Mouse (Mus musculus): ENCODE measurements around the gene Shroom1. TPM values are rescaled to one million over a fixed set of nuclear protein-coding genes. Genes with fewer than 3 reads are reported as not detected.

Shroom1 gene
- total RNA-seq (2021) = under 1 TPM; 0.34 to 0.91 TPM
- polyA plus RNA-seq (2012; rRNA removed) = 0.53 and 0.80 TPM in 2 replicates
- long read RNA-seq, partial matches to known transcripts = 0 of 2 reads
- long read RNA-seq, other reads (novel, unspliced or antisense) = 0 of 2 reads

DNA sequence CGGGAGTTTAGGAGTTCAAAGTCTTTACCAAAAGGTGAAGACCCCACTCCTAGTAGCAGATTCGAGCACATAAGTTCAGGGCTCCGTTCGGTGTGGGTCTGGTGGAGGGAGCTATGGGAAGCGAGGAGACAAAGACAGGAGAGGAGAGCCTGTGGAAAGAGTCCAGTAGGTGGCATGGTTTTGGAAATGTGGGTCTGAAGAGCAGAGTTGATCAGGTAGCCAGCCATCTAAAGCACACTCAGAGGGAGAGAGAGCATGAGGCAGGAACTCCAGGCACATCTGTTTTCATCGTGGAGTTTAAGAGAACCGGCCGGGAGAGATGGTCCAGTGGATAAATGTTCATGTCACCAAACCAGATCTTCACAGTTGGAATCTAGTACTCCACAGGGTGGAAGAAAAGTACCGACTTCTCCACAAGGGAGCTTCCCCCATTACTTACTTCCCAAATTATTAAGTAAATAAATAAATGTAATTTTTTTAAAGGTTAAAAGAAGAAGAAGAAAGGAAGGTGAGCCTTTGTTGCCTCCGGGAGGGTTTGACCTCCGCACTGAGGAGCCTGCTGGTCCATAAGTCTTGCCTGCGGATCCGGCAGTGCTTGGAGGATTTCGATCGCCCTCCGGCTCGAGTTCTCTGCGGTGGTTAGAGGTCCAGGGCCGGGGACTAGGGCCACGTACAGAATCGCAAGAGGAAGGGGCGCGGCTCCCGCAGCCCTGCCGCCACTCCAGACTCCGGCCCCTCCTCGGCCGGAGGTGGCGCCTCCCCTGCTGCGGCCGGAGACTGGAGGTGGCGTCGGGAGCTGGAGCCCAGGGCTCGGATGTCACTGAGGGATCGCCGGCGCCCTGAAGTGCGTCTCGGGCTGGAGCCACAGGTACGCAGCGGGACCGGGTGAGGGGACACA, at the start of gene Shroom1, which contains the start of gene Gm10447:
Shroom1 (plus strand) TSS at position 732 of the 898 bp plus-strand sequence.
Gm10447 (minus strand) TSS at position 637 of the 898 bp plus-strand sequence.
- TF ChIP-seq EP300 (IDR thresholded peaks at IDR 0.05; ENCODE audit: insufficient read depth, low read depth, low read length) (no peak), POLR2A (IDR thresholded peaks at IDR 0.05; ENCODE audit: insufficient read depth, low read depth, low read length) (peak; percentile 32), CTCF (IDR thresholded peaks at IDR 0.05) (peak; percentile 70)
- H3K79me2 ChIP-seq (replicated peaks; ENCODE audit: control insufficient read depth, insufficient read depth, low read length) = no peaks in the 10 kb centered on the region
- no peaks in the 10 kb centered on the region for H3K36me3 ChIP-seq (ENCODE audit: control insufficient read depth, insufficient read depth, low read length)
- peak; percentile 76 to 78 for DNase-seq
- H3K27me3 ChIP-seq (ENCODE audit: control insufficient read depth, insufficient read depth, low read length) = no peaks in the 10 kb centered on the region
- H3K27ac ChIP-seq = peak within 1 kb of the TSS; percentile 54
- peak within 1 kb of the TSS; percentile 58 for H3K4me3 ChIP-seq
- 4% methylated on average over 42 of the region's 42 CpGs for WGBS
- H3K4me1 ChIP-seq (ENCODE audit: control insufficient read depth, insufficient read depth, low read length) = peaks cover 2% of the 10 kb centered on the region
- intact Hi-C loops (cut with DNase I) = no loop called here
- peak within 1 kb of the TSS; percentile 76 for H3K9ac ChIP-seq (ENCODE audit: low read depth, low read length)

DNA sequence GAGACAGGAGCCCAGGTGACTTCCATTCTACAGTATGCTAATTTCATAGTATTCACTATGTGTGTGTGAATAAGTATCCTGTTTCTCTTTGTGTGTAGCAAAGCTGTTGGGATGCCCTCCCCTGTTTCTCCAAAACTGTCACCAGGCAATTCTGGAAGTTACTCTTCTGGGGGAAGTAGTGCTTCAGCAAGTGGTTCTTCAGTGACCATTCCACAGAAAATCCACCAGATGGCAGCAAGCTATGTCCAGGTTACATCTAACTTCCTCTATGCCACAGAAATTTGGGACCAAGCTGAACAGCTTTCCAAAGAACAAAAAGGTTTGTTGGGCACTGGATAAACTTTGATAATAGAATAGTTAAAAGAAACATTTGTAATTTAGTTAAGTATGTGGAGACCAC, 45.3 kb upstream of the Shroom1 start:
- intact Hi-C loops (cut with DNase I) = loop anchor here (5.0 kb wide), 1 partner anchor 56 kb away; no protein-coding TSS in a partner anchor
- Histone ChIP-seq H3K4me3 (no peak overlapping the region), H3K27me3 (ENCODE audit: control insufficient read depth, insufficient read depth, low read length) (no peaks in the 10 kb centered on the region), H3K27ac (no peak overlapping the region), H3K36me3 (ENCODE audit: control insufficient read depth, insufficient read depth, low read length) (peaks cover 4% of the 10 kb centered on the region), H3K9ac (ENCODE audit: low read depth, low read length) (no peak overlapping the region), H3K4me1 (ENCODE audit: control insufficient read depth, insufficient read depth, low read length) (no peaks in the 10 kb centered on the region), H3K79me2 (replicated peaks; ENCODE audit: control insufficient read depth, insufficient read depth, low read length) (no peaks in the 10 kb centered on the region)
- peak; percentile 83 for TF ChIP-seq CTCF (IDR thresholded peaks at IDR 0.05)
- no peak for TF ChIP-seq EP300 (IDR thresholded peaks at IDR 0.05; ENCODE audit: insufficient read depth, low read depth, low read length)
- DNase-seq = no peak

DNA sequence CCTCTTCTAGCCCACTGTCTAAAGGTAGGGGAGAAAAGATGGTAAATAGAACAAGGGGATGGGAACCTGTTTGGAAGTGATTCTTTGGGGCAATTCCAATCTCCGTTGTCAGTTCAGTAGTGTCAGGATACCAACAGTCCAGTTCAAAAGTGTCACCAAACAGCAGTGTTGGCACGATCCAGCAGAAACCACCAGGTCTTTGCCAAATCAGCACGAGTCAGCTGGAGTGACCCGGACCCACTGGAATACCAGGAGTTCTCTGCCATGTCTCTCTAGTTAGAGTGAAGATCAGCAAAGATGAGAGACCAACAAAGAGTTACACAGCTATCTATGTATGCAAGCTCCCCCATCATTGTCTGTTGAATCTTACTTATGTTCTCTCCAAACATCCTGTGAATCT, 43.1 kb upstream of the Shroom1 start:
- no peak for TF ChIP-seq POLR2A (IDR thresholded peaks at IDR 0.05; ENCODE audit: insufficient read depth, low read depth, low read length)
- TF ChIP-seq EP300 (IDR thresholded peaks at IDR 0.05; ENCODE audit: insufficient read depth, low read depth, low read length) = no peak
- no peak for TF ChIP-seq CTCF (IDR thresholded peaks at IDR 0.05)
- intact Hi-C loops (cut with DNase I) = loop anchor here (5.0 kb wide), 1 partner anchor 53 kb away; no protein-coding TSS in a partner anchor

DNA sequence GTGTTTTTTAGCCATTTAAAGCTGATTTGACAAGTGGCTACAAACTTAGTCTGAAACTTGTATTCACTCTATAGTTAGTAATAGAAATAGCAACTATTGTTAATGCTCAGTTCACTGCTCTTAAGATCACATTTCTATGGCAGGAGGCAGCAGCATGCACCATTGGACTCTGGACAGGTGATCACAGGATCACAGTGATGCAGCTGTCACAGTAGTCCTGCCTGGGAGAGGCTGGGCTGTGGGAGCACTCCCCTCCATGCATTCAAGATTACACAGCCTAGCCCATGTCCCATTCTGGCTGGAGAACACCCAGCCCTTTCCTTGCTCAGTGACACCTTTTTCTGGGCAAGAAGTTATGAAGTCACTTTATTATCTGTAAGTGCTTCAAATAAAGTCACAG, 39.0 kb upstream of the Shroom1 start:
- H3K4me1 ChIP-seq (ENCODE audit: control insufficient read depth, insufficient read depth, low read length) = no peaks in the 10 kb centered on the region
- DNase-seq = no peak
- TF ChIP-seq EP300 (IDR thresholded peaks at IDR 0.05; ENCODE audit: insufficient read depth, low read depth, low read length) (no peak), POLR2A (IDR thresholded peaks at IDR 0.05; ENCODE audit: insufficient read depth, low read depth, low read length) (no peak), CTCF (IDR thresholded peaks at IDR 0.05) (no peak)
- no peak overlapping the region for H3K9ac ChIP-seq (ENCODE audit: low read depth, low read length)
- no peaks in the 10 kb centered on the region for H3K27me3 ChIP-seq (ENCODE audit: control insufficient read depth, insufficient read depth, low read length)
- H3K79me2 ChIP-seq (replicated peaks; ENCODE audit: control insufficient read depth, insufficient read depth, low read length) = no peaks in the 10 kb centered on the region
- no peak overlapping the region for H3K27ac ChIP-seq
- no peak overlapping the region for H3K4me3 ChIP-seq
- intact Hi-C loops (cut with DNase I) = no loop called here
- H3K36me3 ChIP-seq (ENCODE audit: control insufficient read depth, insufficient read depth, low read length) = no peaks in the 10 kb centered on the region; the same call in 1 of the 2 replicates

More for the DNA sequence above, 43.1 kb upstream of the Shroom1 start:
- Histone ChIP-seq H3K4me3 (no peak overlapping the region), H3K36me3 (ENCODE audit: control insufficient read depth, insufficient read depth, low read length) (peaks cover 2% of the 10 kb centered on the region), H3K4me1 (ENCODE audit: control insufficient read depth, insufficient read depth, low read length) (no peaks in the 10 kb centered on the region), H3K27ac (no peak overlapping the region), H3K9ac (ENCODE audit: low read depth, low read length) (no peak overlapping the region), H3K79me2 (replicated peaks; ENCODE audit: control insufficient read depth, insufficient read depth, low read length) (no peaks in the 10 kb centered on the region), H3K27me3 (ENCODE audit: control insufficient read depth, insufficient read depth, low read length) (no peaks in the 10 kb centered on the region)
- WGBS = 56% methylated on average over 4 of the region's 4 CpGs
- DNase-seq = no peak

DNA sequence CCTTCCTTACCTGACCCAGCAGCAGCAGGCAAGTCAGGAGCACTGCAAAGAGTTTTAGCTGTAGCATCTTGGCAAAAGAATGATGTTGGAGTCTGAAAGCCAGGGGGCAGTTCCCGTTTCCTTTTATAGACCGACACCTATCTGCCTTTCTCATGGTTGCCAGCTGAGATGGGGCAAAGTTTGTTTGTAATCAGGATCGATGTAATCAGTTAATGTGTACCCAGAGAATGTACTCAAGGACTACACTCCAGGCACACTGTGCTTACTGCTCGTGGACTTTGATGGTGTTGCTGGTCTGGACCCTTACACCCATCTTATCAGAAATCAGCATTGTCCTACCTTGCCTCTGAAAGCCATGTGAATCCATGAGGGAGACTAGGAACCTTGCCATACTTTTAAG, 34.0 kb upstream of the Shroom1 start, which contains the start of gene Leap2:
Leap2 (minus strand) TSS at position 135 of the 400 bp plus-strand sequence.
- H3K27ac ChIP-seq = no peak within 1 kb of the TSS
- H3K36me3 ChIP-seq (ENCODE audit: control insufficient read depth, insufficient read depth, low read length) = no peaks in the 10 kb centered on the region
- TF ChIP-seq POLR2A (IDR thresholded peaks at IDR 0.05; ENCODE audit: insufficient read depth, low read depth, low read length) (no peak), CTCF (IDR thresholded peaks at IDR 0.05) (no peak), EP300 (IDR thresholded peaks at IDR 0.05; ENCODE audit: insufficient read depth, low read depth, low read length) (no peak)
- H3K79me2 ChIP-seq (replicated peaks; ENCODE audit: control insufficient read depth, insufficient read depth, low read length) = no peaks in the 10 kb centered on the region
- no peak within 1 kb of the TSS for H3K9ac ChIP-seq (ENCODE audit: low read depth, low read length)
- H3K27me3 ChIP-seq (ENCODE audit: control insufficient read depth, insufficient read depth, low read length) = no peaks in the 10 kb centered on the region
- intact Hi-C loops (cut with DNase I) = no loop called here
- DNase-seq = no peak
- no peak within 1 kb of the TSS for H3K4me3 ChIP-seq
- WGBS = 50% methylated on average over 4 of the region's 4 CpGs
- no peaks in the 10 kb centered on the region for H3K4me1 ChIP-seq (ENCODE audit: control insufficient read depth, insufficient read depth, low read length)

DNA sequence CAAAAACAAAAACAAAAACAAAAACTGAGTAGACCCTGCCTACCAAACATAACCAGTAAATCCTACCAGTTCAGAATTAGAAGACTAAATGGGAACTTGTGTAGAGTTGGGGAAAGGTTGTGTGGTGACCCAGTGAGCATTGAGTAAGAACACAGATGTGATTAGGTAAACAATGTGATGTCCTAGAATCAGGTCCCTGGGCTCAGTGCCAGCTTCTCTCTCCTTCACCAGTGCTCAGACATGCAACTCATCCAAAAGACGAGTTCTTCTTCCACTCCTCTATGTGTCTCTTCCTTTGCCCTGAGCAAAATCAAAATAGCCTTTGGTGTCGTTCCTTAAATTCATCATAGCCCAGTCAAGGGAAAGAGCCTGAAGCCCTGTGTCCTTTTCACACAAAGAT, 32.2 kb upstream of the Shroom1 start:
- intact Hi-C loops (cut with DNase I) = no loop called here
- no peak overlapping the region for H3K9ac ChIP-seq (ENCODE audit: low read depth, low read length)
- peaks cover 2% of the 10 kb centered on the region for H3K4me1 ChIP-seq (ENCODE audit: control insufficient read depth, insufficient read depth, low read length)
- TF ChIP-seq EP300 (IDR thresholded peaks at IDR 0.05; ENCODE audit: insufficient read depth, low read depth, low read length) (no peak), POLR2A (IDR thresholded peaks at IDR 0.05; ENCODE audit: insufficient read depth, low read depth, low read length) (no peak), CTCF (IDR thresholded peaks at IDR 0.05) (no peak)
- H3K36me3 ChIP-seq (ENCODE audit: control insufficient read depth, insufficient read depth, low read length) = no peaks in the 10 kb centered on the region
- WGBS = 54% methylated on average over 2 of the region's 2 CpGs
- DNase-seq = no peak
- H3K27ac ChIP-seq = no peak overlapping the region
- no peaks in the 10 kb centered on the region for H3K27me3 ChIP-seq (ENCODE audit: control insufficient read depth, insufficient read depth, low read length)
- no peak overlapping the region for H3K4me3 ChIP-seq
- H3K79me2 ChIP-seq (replicated peaks; ENCODE audit: control insufficient read depth, insufficient read depth, low read length) = no peaks in the 10 kb centered on the region

All from heart, adult 2 months (tissue).